Mouse (Mus musculus) gastrocnemius, adult 8-10 months (tissue): ENCODE results near the gene Ddr1. TPM values are rescaled to one million over a fixed set of nuclear protein-coding genes. Genes with fewer than 3 reads are reported as not detected.

Experiments used
- DNase-seq, 2 experiments: peaks; one replicate each; pipeline ENCODE4 v3.0.0; 2022; ENCODE audit warnings: low spot score in 2 of 2
- total RNA-seq, 4 experiments: library from RNA; stranded (reverse); gene quantifications; 2 replicates each; pipeline ENCODE4 v1.2.4; 2022

The Ddr1 gene
- total RNA-seq, 4 experiments from 2014 or later, result 13.7 to 20.0 (median 15.9) TPM

GRCm38 (mm10) chr17:35636363-35636762 is 68.1 kb downstream of the Ddr1 start:
- no peak for DNase-seq

DNA sequence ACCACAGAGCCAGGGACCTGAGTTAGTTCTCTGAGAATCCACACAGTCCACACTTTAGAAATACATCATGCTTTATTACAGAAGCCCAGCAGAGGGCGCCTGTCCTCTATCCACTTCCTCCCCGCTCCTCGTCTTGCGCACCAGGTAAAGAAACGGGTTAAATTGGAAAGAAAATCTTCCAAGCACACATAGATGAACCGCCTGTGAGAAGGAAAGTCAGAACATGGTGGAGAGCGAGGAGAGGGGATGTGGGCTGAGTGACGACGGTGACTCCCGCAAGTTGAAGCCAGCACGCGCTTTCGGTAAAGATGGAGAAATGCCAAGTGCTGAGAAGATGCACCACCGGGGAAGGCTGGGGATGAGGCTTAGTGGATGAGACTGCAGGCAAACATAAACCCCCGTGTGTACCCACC is 68.7 kb downstream of the Ddr1 start:
- DNase-seq, result peak; percentile 55 to 57

DNA sequence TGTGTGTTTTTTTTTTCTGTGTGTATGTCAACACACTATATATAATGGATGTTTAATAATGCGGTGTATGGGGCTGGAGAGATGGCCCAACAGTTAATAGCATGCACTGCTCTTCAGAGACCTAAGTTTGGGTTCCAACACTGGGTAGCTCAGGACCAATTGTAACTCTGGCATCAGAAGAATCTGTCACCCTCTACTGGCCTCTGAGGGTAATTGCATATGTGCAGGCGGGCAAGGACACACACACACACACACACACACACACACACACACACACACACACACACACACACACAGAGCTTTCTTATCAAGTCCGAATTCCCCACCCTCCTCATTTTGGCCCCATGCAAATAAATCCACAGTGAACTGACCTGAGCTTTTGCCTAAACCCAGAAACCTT is 69.2 kb downstream of the Ddr1 start:
- DNase-seq, result no peak

DNA sequence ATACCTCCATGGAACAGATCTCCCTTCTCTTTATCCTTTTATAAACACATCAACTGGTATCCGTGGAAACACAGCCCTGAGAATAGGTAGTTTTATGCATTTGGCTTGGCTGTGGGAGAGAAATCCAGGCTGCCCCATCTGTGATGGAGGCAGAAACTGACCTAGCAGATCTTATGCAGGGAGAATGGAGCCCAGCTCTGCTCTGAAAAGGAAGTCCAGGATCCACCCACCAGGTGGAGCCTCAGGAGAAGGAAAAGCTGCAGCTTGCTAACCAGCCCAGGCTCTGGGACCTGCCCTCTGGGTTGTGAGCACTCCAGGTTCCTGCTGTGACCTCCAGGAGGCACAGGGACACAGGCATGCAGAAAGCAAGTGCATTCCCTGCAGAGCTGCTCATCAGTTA is 70.4 kb downstream of the Ddr1 start:
- DNase-seq, result no peak

Other genes starting within 250 kb of the Ddr1 start
- under 1 TPM in 3 of 4 experiments, not detected in 1; 0.07 to 0.78 (median 0.29) TPM for gene H2-Q10, start 234.5 kb downstream of the Ddr1 start, total RNA-seq
- not detected for gene Pou5f1, start 198.6 kb downstream of the Ddr1 start, total RNA-seq
- gene Tcf19, start 187.8 kb downstream of the Ddr1 start, total RNA-seq, result under 1 TPM; 0.32 to 0.67 (median 0.51) TPM
- 1 to 10 TPM in 3 of 4 experiments, under 1 TPM in 1; 0.82 to 1.3 (median 1.1) TPM for gene Cchcr1, start 187.5 kb downstream of the Ddr1 start, total RNA-seq
- gene Psors1c2, start 171.4 kb downstream of the Ddr1 start, total RNA-seq, result not detected
- gene Cdsn, start 152.5 kb downstream of the Ddr1 start, total RNA-seq, result 1 to 10 TPM in 1 of 4 experiments, under 1 TPM in 1, not detected in 2; 0.29 to 1.1 TPM
- not detected for gene 2300002M23Rik, start 137.2 kb downstream of the Ddr1 start, total RNA-seq
- gene Sfta2, start 103.1 kb downstream of the Ddr1 start, total RNA-seq, result not detected
- gene Gm9573, start 78.0 kb downstream of the Ddr1 start, total RNA-seq, result not detected
- not detected for gene Mucl3, start 60.9 kb downstream of the Ddr1 start, total RNA-seq
- gene Vars2, start 37.0 kb downstream of the Ddr1 start, total RNA-seq, result 10 to 100 TPM in 2 of 4 experiments, 1 to 10 TPM in 2; 9.0 to 15.4 (median 10.3) TPM
- gene Gtf2h4, start 30.9 kb downstream of the Ddr1 start, total RNA-seq, result 10 to 100 TPM; 16.0 to 21.6 (median 17.9) TPM
- 1 to 10 TPM; 5.6 to 7.8 (median 6.6) TPM for gene Ier3, start 117.1 kb upstream of the Ddr1 start, total RNA-seq
- gene Flot1, start 118.6 kb upstream of the Ddr1 start, total RNA-seq, result 10 to 100 TPM; 52.6 to 67.2 (median 55.9) TPM
- 10 to 100 TPM; 26.7 to 34.5 (median 28.3) TPM for gene Tubb5, start 133.7 kb upstream of the Ddr1 start, total RNA-seq
- 1 to 10 TPM; 3.2 to 5.0 (median 4.0) TPM for gene Mdc1, start 136.9 kb upstream of the Ddr1 start, total RNA-seq
- gene Nrm, start 156.7 kb upstream of the Ddr1 start, total RNA-seq, result 1 to 10 TPM in 2 of 4 experiments, under 1 TPM in 2; 0.52 to 2.6 (median 1.4) TPM
- 1 to 10 TPM; 2.4 to 4.7 (median 3.3) TPM for gene Ppp1r18, start 161.0 kb upstream of the Ddr1 start, total RNA-seq
- 10 to 100 TPM; 13.5 to 16.8 (median 16.0) TPM for gene Dhx16, start 175.2 kb upstream of the Ddr1 start, total RNA-seq
- 10 to 100 TPM; 52.7 to 68.7 (median 62.6) TPM for gene 2310061I04Rik, start 192.8 kb upstream of the Ddr1 start, total RNA-seq
- gene Atat1, start 205.5 kb upstream of the Ddr1 start, total RNA-seq, result 1 to 10 TPM; 2.9 to 4.4 (median 3.6) TPM
- gene Mrps18b, start 211.8 kb upstream of the Ddr1 start, total RNA-seq, result 10 to 100 TPM; 57.4 to 60.4 (median 58.1) TPM
- 10 to 100 TPM; 13.0 to 30.1 (median 14.3) TPM for gene Ppp1r10, start 211.8 kb upstream of the Ddr1 start, total RNA-seq